Mouse (Mus musculus) brain, embryonic 14.5 days (tissue): ENCODE measurements at regions not wholly inside any gene's neighbourhood (a gene's known extent, or its start where the extent isn't known, plus 50 kb on each side); places are given as distances from the start of the nearest gene placed in this dataset.

Experiments
- DNase-seq: peaks from one replicate; pipeline ENCODE4 v3.0.0-alpha.2; 2011; ENCODE audit warnings: low read depth
- CTCF ChIP-seq: fragments of 200-500 bp; IDR thresholded peaks from 2 replicates; pipeline ENCODE4 v1.5.1; 2012; ENCODE audit warnings: inconsistent platforms, mild to moderate bottlenecking, moderate library complexity, borderline replicate concordance; ENCODE audit not compliant: insufficient read depth, insufficient read length; ENCODE audit errors: extremely low read depth
- POLR2A ChIP-seq: fragments of 200-500 bp; IDR thresholded peaks from 2 replicates; pipeline ENCODE4 v1.6.1; 2012; ENCODE audit warnings: mild to moderate bottlenecking, inconsistent platforms, borderline replicate concordance; ENCODE audit not compliant: poor library complexity, insufficient read depth, insufficient read length, severe bottlenecking; ENCODE audit errors: extremely low read depth

DNA sequence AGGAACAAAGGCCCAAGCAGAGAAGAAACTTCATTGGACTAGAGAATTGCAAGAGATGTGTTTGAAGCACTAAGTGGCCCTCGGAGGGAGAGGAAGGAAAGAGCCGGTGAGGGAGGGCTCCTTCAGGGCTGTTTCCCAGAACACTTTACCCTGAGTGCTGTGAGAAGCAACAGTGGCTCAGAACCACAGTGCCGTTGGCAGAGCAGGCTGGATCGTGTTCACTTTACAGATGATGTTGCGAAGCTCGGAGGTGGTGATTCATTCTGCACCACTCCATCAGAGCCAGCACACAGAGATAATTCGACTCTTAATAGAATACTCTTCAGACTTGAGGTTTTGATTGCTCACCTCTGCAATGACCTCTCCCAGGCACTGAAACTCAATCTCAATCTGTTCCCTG lies 58.2 kb upstream of the Cep78 start:
- TF ChIP-seq POLR2A (no peak), CTCF (no peak)

DNA sequence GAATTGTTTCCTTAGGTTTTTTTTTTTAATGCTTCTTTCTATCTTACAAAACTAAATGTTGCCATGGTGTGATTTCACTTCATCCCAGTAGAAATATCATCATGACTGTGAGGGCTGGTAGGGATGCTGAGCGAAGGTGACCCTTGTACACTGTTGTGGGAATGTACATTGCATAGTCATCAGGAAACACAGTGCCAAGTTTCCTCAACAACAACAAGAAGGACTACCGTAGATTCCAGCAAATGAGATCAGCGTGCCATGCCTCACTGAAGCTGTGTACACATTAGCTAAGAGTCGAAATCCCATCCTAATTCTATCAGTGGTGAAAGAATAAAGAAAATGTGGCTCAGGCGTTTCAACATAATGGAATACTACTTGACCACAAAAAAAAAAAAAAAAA lies 57.1 kb upstream of the Cep78 start:
- DNase-seq: no peak
- TF ChIP-seq CTCF (no peak), POLR2A (no peak)

More for the DNA sequence above, 58.2 kb upstream of the Cep78 start:
- DNase-seq: no peak

DNA sequence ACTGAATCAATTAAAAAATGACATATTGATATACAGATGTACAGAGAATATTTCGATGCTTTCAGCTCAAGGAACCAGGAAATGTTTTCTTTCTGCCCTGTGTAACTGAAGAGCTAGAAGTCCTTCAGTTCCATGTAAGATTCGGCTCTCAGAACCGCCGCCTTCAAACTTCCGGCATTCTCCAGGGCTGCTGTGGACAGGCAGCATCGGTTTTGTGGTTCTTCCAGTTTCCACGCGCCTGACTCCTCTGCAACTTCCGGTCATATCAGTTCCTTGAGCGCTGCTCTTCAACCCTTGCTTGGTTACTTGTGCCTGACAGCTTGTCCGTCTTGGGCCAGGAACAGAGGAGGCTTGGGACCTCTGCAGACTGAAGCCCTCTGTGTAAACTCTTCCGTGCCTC lies 53.0 kb upstream of the Cep78 start:
- TF ChIP-seq CTCF (no peak), POLR2A (no peak)

More for the DNA sequence above, 53.0 kb upstream of the Cep78 start:
- DNase-seq: no peak
